Mouse (Mus musculus) ES-CJ7 (cell line): ENCODE measurements at regions not wholly inside any gene's neighbourhood (a gene's known extent, or its start where the extent isn't known, plus 50 kb on each side); places are given as distances from the start of the nearest gene placed in this dataset.

ENCODE experiments used
- DNase-seq: peaks from one replicate; pipeline ENCODE4 v3.0.0; 2011; ENCODE audit warnings: low read depth, low spot score

- DNase-seq, result peak; percentile 81
Measured at GRCm38 (mm10) chr3:3302657-3303056, 2447.9 kb upstream of the Gm8797 start.

- DNase-seq, result peak; percentile 25
Measured at GRCm38 (mm10) chr3:3308461-3308860, 2442.1 kb upstream of the Gm8797 start.

- DNase-seq, result no peak
Measured at GRCm38 (mm10) chr3:3308996-3309395, 2441.6 kb upstream of the Gm8797 start.

GRCm38 (mm10) chr3:3310811-3311210 is 2439.8 kb upstream of the Gm8797 start:
- peak; percentile 56 for DNase-seq

GRCm38 (mm10) chr3:3349634-3350033 is 2401.0 kb upstream of the Gm8797 start:
- DNase-seq, result no peak

GRCm38 (mm10) chr3:3370859-3371258 is 2379.7 kb upstream of the Gm8797 start:
- DNase-seq, result peak; percentile 66

- DNase-seq, result peak; percentile 9
Measured at GRCm38 (mm10) chr3:3388056-3388770, 2362.4 kb upstream of the Gm8797 start.
